Mouse (Mus musculus): ENCODE results near the gene Nin. TPM values are rescaled to one million over a fixed set of nuclear protein-coding genes. Genes with fewer than 3 reads are reported as not detected.

Gene Nin
- total RNA-seq, 1 experiment, result 13.9 TPM

DNA sequence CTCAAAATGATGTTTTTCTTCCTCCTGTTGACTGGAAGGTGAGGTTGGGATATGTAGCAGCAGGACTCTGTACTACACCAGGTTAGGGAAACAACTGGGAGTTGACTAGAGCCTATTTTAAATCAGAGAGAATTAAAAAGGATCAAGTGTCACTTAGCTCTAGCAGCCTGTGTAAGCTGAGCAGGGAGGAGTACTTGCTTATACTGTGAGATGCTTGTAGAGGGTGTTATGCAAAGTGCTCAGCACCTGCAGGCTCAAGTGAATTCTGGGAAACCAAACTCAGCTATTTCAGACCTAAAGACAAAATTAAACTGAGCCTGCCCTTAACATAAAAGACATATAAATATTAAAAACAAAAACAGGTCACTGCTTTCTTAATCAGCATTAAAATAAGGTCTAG lies 139.9 kb downstream of the Nin start:
- no peak overlapping the region for H3K9ac ChIP-seq (ENCODE audit: insufficient read depth, low read depth, low read length, poor library complexity, severe bottlenecking)
- in situ Hi-C loops (cut with MboI; ENCODE audit: low sequenced_read_pairs in 2 of 2, unreplicated experiment in 2 of 2), result no loop called here
- peaks cover 6% of the 10 kb centered on the region for H3K36me3 ChIP-seq (ENCODE audit: control insufficient read depth, insufficient read depth, low read length, poor library complexity, severe bottlenecking)
- no peak for DNase-seq (ENCODE audit: low read depth, low spot score)
- TF ChIP-seq CHD2 (IDR thresholded peaks at IDR 0.05; ENCODE audit: low read depth, low read length), result no peak
- no peaks in the 10 kb centered on the region for H3K9me3 ChIP-seq (ENCODE audit: control insufficient read depth, insufficient read depth, low read depth, low read length)
- H3K27ac ChIP-seq (ENCODE audit: insufficient read depth, low read depth, low read length, poor library complexity, severe bottlenecking), result no peak overlapping the region
- peaks cover 0 to 1% of the 10 kb centered on the region in 2 experiments; a peak in 1 of 4 replicates for H3K4me1 ChIP-seq (ENCODE audit: control insufficient read depth in 2 of 2, insufficient read depth in 2 of 2, low read length in 2 of 2, poor library complexity in 1 of 2)
- H3K4me3 ChIP-seq (ENCODE audit: insufficient read depth in 1 of 2, low read depth in 1 of 2, low read length in 2 of 2, poor library complexity in 1 of 2, severe bottlenecking in 1 of 2), result no peak overlapping the region

DNA sequence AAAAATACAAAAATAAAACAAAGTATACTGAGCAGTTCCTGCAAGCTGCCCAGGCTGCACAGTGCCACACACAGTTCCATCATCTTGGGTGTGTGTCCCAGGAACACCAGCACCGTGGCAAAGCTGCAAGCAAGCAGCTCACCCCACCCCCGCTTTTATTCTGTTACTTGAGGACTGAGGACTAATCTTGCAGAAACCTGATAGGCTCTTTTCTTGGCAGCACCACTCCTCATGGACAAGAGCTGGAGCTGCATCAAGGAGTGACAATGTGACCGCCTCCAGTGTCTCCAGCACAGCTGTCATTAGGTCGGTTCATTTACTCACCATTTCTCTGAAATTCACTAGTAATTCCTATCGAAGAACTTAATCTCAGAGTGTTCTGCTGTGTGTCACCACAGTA lies 145.4 kb downstream of the Nin start:
- TF ChIP-seq ZNF384 (IDR thresholded peaks at IDR 0.05; ENCODE audit: low read depth, low read length), result no peak
- no peak for TF ChIP-seq CHD2 (IDR thresholded peaks at IDR 0.05; ENCODE audit: low read depth, low read length)
- TF ChIP-seq HCFC1 (IDR thresholded peaks at IDR 0.05; ENCODE audit: borderline replicate concordance, insufficient read depth, low read length), result no peak
- TF ChIP-seq ZC3H11A (IDR thresholded peaks at IDR 0.05; ENCODE audit: borderline replicate concordance, low read depth, low read length), result no peak
- no peak for TF ChIP-seq MAFK (IDR thresholded peaks at IDR 0.05; ENCODE audit: insufficient read depth, low read depth, low read length)
- in situ Hi-C loops (cut with MboI; ENCODE audit: low sequenced_read_pairs in 2 of 2, unreplicated experiment in 2 of 2), result no loop called here
- Histone ChIP-seq H3K4me1 (ENCODE audit: control insufficient read depth in 2 of 2, insufficient read depth in 2 of 2, low read length in 2 of 2, poor library complexity in 1 of 2) (no peaks in the 10 kb centered on the region; a peak in 2 of 4 replicates), H3K9me3 (ENCODE audit: control insufficient read depth, insufficient read depth, low read depth, low read length) (no peaks in the 10 kb centered on the region), H3K9ac (ENCODE audit: insufficient read depth, low read depth, low read length, poor library complexity, severe bottlenecking) (no peak overlapping the region), H3K36me3 (ENCODE audit: control insufficient read depth, insufficient read depth, low read length, poor library complexity, severe bottlenecking) (peaks cover 18% of the 10 kb centered on the region), H3K4me3 (ENCODE audit: insufficient read depth in 1 of 2, low read depth in 1 of 2, low read length in 2 of 2, poor library complexity in 1 of 2, severe bottlenecking in 1 of 2) (no peak overlapping the region), H3K27ac (ENCODE audit: insufficient read depth, low read depth, low read length, poor library complexity, severe bottlenecking) (no peak overlapping the region)
- DNase-seq (ENCODE audit: low read depth, low spot score), result no peak

DNA sequence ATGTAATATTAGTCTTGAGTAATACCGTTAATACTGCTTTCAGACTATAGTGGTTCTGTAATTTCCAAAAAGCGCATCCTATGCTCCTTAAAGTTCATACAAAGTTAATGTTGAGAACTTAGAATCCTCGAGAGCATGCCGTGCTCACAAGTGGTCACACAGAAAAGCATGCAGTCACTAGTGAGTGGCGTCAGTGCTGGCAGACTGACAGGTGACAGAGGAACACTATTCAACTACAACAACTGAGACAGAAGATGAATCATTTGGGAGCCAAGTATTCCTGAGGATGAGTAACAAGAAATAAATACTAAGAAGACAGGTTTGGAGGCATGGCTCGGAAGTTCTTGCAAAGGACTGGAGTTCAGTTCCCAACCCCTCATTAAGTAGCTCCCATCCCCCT lies 146.4 kb downstream of the Nin start:
- TF ChIP-seq ZNF384 (IDR thresholded peaks at IDR 0.05; ENCODE audit: low read depth, low read length) (no peak), ZC3H11A (IDR thresholded peaks at IDR 0.05; ENCODE audit: borderline replicate concordance, low read depth, low read length) (no peak), CHD2 (IDR thresholded peaks at IDR 0.05; ENCODE audit: low read depth, low read length) (no peak), HCFC1 (IDR thresholded peaks at IDR 0.05; ENCODE audit: borderline replicate concordance, insufficient read depth, low read length) (no peak), MAFK (IDR thresholded peaks at IDR 0.05; ENCODE audit: insufficient read depth, low read depth, low read length) (no peak)
- Histone ChIP-seq H3K36me3 (ENCODE audit: control insufficient read depth, insufficient read depth, low read length, poor library complexity, severe bottlenecking) (peaks cover 18% of the 10 kb centered on the region), H3K4me3 (ENCODE audit: insufficient read depth in 1 of 2, low read depth in 1 of 2, low read length in 2 of 2, poor library complexity in 1 of 2, severe bottlenecking in 1 of 2) (no peak overlapping the region), H3K9me3 (ENCODE audit: control insufficient read depth, insufficient read depth, low read depth, low read length) (no peaks in the 10 kb centered on the region), H3K9ac (ENCODE audit: insufficient read depth, low read depth, low read length, poor library complexity, severe bottlenecking) (no peak overlapping the region), H3K4me1 (ENCODE audit: control insufficient read depth in 2 of 2, insufficient read depth in 2 of 2, low read length in 2 of 2, poor library complexity in 1 of 2) (no peaks in the 10 kb centered on the region; a peak in 2 of 4 replicates), H3K27ac (ENCODE audit: insufficient read depth, low read depth, low read length, poor library complexity, severe bottlenecking) (no peak overlapping the region)
- in situ Hi-C loops (cut with MboI; ENCODE audit: low sequenced_read_pairs in 2 of 2, unreplicated experiment in 2 of 2), result no loop called here
- DNase-seq (ENCODE audit: low read depth, low spot score), result no peak

DNA sequence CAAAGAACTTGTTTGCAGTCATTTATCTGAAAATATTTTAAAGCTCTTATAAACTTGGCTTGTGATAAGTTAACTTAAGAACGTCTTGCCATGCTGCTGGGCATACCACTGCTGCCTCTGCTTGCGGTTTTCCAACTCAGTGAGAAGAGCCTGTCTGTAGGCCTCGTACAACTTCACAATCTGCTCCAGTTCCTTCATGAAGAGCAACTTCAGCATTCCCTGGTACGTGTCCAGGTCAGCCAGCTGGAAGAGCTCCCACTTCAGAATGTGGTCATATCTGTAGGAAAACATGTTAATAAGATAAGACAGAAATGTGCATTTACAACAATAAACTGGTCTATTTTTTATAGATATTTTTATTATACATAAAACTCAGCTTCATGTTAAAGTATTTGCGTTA lies 147.4 kb downstream of the Nin start:
- in situ Hi-C loops (cut with MboI; ENCODE audit: low sequenced_read_pairs in 2 of 2, unreplicated experiment in 2 of 2), result no loop called here
- H3K27ac ChIP-seq (ENCODE audit: insufficient read depth, low read depth, low read length, poor library complexity, severe bottlenecking), result no peak overlapping the region
- no peak overlapping the region for H3K4me3 ChIP-seq (ENCODE audit: insufficient read depth in 1 of 2, low read depth in 1 of 2, low read length in 2 of 2, poor library complexity in 1 of 2, severe bottlenecking in 1 of 2)
- no peak overlapping the region for H3K9ac ChIP-seq (ENCODE audit: insufficient read depth, low read depth, low read length, poor library complexity, severe bottlenecking)
- H3K4me1 ChIP-seq (ENCODE audit: control insufficient read depth in 2 of 2, insufficient read depth in 2 of 2, low read length in 2 of 2, poor library complexity in 1 of 2), result no peaks in the 10 kb centered on the region; a peak in 2 of 4 replicates
- H3K36me3 ChIP-seq (ENCODE audit: control insufficient read depth, insufficient read depth, low read length, poor library complexity, severe bottlenecking), result peaks cover 15% of the 10 kb centered on the region
- TF ChIP-seq MAFK (IDR thresholded peaks at IDR 0.05; ENCODE audit: insufficient read depth, low read depth, low read length), result no peak
- no peak for TF ChIP-seq ZC3H11A (IDR thresholded peaks at IDR 0.05; ENCODE audit: borderline replicate concordance, low read depth, low read length)
- no peak for TF ChIP-seq HCFC1 (IDR thresholded peaks at IDR 0.05; ENCODE audit: borderline replicate concordance, insufficient read depth, low read length)
- TF ChIP-seq ZNF384 (IDR thresholded peaks at IDR 0.05; ENCODE audit: low read depth, low read length), result no peak
- TF ChIP-seq CHD2 (IDR thresholded peaks at IDR 0.05; ENCODE audit: low read depth, low read length), result no peak
- no peaks in the 10 kb centered on the region for H3K9me3 ChIP-seq (ENCODE audit: control insufficient read depth, insufficient read depth, low read depth, low read length)
- DNase-seq (ENCODE audit: low read depth, low spot score), result no peak

DNA sequence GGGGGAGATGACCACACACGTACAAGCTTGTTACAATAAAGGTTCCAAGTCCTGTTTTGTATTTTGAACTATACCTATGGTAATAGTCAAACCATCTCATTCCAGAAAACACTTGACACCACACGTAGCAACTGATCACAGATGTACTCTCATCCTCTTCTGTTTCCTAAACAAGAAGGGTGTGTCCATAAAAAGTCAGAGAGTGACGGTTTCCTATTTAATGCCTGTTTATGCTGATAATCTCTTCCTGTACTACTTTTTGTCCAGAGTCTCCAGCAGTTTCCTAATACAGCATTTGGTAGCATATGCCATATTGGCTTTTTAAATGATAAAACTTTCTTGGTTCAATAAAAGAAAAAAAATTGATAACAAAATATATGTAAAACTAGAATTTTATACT lies 147.9 kb downstream of the Nin start:
- no peak overlapping the region for H3K27ac ChIP-seq (ENCODE audit: insufficient read depth, low read depth, low read length, poor library complexity, severe bottlenecking)
- no peak overlapping the region for H3K9ac ChIP-seq (ENCODE audit: insufficient read depth, low read depth, low read length, poor library complexity, severe bottlenecking)
- H3K4me3 ChIP-seq (ENCODE audit: insufficient read depth in 1 of 2, low read depth in 1 of 2, low read length in 2 of 2, poor library complexity in 1 of 2, severe bottlenecking in 1 of 2), result no peak overlapping the region
- no peak for DNase-seq (ENCODE audit: low read depth, low spot score)
- in situ Hi-C loops (cut with MboI; ENCODE audit: low sequenced_read_pairs in 2 of 2, unreplicated experiment in 2 of 2), result no loop called here
- TF ChIP-seq MAFK (IDR thresholded peaks at IDR 0.05; ENCODE audit: insufficient read depth, low read depth, low read length) (no peak), ZC3H11A (IDR thresholded peaks at IDR 0.05; ENCODE audit: borderline replicate concordance, low read depth, low read length) (no peak), HCFC1 (IDR thresholded peaks at IDR 0.05; ENCODE audit: borderline replicate concordance, insufficient read depth, low read length) (no peak), ZNF384 (IDR thresholded peaks at IDR 0.05; ENCODE audit: low read depth, low read length) (no peak), CHD2 (IDR thresholded peaks at IDR 0.05; ENCODE audit: low read depth, low read length) (no peak)
- H3K9me3 ChIP-seq (ENCODE audit: control insufficient read depth, insufficient read depth, low read depth, low read length), result no peaks in the 10 kb centered on the region
- H3K36me3 ChIP-seq (ENCODE audit: control insufficient read depth, insufficient read depth, low read length, poor library complexity, severe bottlenecking), result peaks cover 15% of the 10 kb centered on the region
- no peaks in the 10 kb centered on the region; a peak in 2 of 4 replicates for H3K4me1 ChIP-seq (ENCODE audit: control insufficient read depth in 2 of 2, insufficient read depth in 2 of 2, low read length in 2 of 2, poor library complexity in 1 of 2)
